Mouse (Mus musculus): ENCODE measurements around the gene Olfr1193. TPM values are rescaled to one million over a fixed set of nuclear protein-coding genes. Genes with fewer than 3 reads are reported as not detected.

Olfr1193 gene
- not detected for polyA plus RNA-seq (2014; fragmentation: Illumina TruSeq; extraction: RNeasy Lipid Tissue Mini Kit (QIAGEN cat#74804); ENCODE audit: low replicate concordance)

DNA sequence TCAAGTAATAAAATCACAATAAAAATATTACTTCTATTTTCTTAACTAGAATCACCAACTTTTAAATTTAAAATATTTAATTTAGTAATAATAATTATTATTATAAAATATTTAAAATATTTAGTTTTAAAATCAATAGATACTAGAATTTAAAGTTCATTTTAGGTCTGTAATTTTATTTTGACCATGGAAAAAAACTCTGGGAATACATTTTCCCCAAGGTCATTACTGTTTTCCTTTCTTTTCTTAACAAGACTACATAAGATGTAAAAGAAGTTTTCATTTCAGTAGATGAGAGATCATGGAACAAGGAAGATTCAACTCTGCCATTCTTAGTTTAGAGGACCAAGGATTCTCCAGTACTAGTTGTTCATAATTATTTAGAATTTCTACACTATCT, at the start of gene Olfr1193:
Gene Olfr1193, plus strand, starts transcription at position 301 of the 400 bp plus-strand sequence.

DNA sequence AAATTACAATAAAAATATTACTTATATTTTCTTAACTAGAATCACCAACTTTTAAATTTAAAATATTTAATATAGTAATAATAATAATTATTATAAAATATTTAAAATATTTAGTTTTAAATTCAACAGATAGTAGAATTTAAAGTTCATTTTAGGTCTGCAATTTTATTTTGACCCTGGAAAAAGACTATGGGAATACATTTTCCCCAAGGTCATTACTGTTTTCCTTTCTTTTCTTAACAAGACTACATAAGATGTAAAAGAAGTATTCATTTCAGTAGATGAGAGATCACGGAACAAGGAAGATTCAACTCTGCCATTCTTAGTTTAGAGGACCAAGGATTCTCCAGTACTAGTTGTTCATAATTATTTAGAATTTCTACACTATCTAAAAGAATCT, 35.2 kb upstream of the Olfr1193 start, which contains the start of gene Olfr1191-ps1:
Gene Olfr1191-ps1, plus strand, starts transcription at position 301 of the 400 bp plus-strand sequence.

DNA sequence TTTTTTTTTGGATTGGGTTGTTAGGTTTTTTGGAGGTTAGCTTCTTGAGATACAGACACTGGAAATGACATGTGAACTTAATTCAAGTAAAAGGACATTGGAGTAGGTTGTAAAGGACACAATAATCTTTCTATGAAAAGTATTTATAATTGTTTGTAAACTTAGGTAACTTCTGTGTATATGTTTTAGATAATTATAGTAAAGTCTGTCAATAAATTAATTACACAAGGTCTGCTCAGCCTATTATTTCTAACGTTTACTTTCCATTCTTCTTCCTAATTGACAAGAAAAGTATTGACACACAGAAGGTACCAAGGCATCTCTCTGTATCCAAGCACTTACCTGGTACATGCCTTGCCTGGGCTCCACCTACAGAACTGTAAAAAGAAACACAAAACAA, 27.2 kb upstream of the Olfr1193 start, which contains the start of gene Olfr1192-ps1:
Gene Olfr1192-ps1, plus strand, starts transcription at position 301 of the 400 bp plus-strand sequence.

DNA sequence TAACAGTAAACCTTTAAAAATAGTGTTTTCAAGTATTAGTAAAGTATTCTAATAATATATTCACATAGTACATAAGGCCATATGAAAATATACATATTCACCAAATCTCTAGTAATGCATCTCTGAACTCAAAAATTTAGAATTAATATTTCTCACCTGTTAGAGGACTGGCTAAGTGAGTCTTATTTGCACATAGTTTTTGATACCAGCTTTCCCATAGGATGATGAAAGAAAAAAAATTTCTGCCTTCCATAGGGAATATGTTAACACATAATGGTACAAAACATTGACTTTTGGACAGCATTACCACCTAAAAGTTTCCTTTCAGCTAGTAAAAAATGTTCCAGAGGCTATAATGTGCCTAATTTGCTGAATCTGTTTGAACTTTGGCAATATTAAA, 13.7 kb downstream of the Olfr1193 start, which contains the start of gene Olfr1195:
Gene Olfr1195, minus strand, starts transcription at position 101 of the 400 bp plus-strand sequence.

DNA sequence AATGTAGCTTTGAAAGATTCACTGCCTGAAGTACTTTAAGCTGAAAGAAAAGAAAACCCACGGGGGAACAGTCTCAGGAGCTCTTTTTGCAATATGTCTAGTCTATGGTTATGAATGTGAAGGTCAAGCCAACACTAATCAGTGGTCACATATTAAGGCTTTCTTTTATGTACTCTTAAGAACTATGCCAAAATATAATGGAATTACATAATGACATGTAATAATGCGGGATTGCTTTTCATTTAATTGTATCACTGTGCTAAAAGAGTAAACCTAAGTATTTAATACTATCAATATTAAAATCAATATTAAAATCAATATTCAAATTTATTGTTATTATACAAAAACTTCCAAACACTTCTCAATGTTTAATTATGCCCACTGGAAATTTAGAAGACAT, 29.1 kb downstream of the Olfr1193 start, which contains the start of gene Olfr1196:
Gene Olfr1196, minus strand, starts transcription at position 101 of the 400 bp plus-strand sequence.

Other genes starting within 250 kb of the Olfr1193 start
- not detected for gene Olfr1181, start 249.5 kb upstream of the Olfr1193 start, polyA plus RNA-seq (2014; fragmentation: Illumina TruSeq; extraction: RNeasy Lipid Tissue Mini Kit (QIAGEN cat#74804); ENCODE audit: low replicate concordance)
- gene Gm13757, start 226.5 kb upstream of the Olfr1193 start, polyA plus RNA-seq (2014; fragmentation: Illumina TruSeq; extraction: RNeasy Lipid Tissue Mini Kit (QIAGEN cat#74804); ENCODE audit: low replicate concordance): not detected
- not detected for gene Olfr1183, start 220.8 kb upstream of the Olfr1193 start, polyA plus RNA-seq (2014; fragmentation: Illumina TruSeq; extraction: RNeasy Lipid Tissue Mini Kit (QIAGEN cat#74804); ENCODE audit: low replicate concordance)
- not detected for gene Olfr1184, start 192.0 kb upstream of the Olfr1193 start, polyA plus RNA-seq (2014; fragmentation: Illumina TruSeq; extraction: RNeasy Lipid Tissue Mini Kit (QIAGEN cat#74804); ENCODE audit: low replicate concordance)
- not detected for gene Olfr1185-ps1, start 182.3 kb upstream of the Olfr1193 start, polyA plus RNA-seq (2014; fragmentation: Illumina TruSeq; extraction: RNeasy Lipid Tissue Mini Kit (QIAGEN cat#74804); ENCODE audit: low replicate concordance)
- not detected for gene Olfr1186, start 157.1 kb upstream of the Olfr1193 start, polyA plus RNA-seq (2014; fragmentation: Illumina TruSeq; extraction: RNeasy Lipid Tissue Mini Kit (QIAGEN cat#74804); ENCODE audit: low replicate concordance)
- gene Olfr1188, start 118.7 kb upstream of the Olfr1193 start, polyA plus RNA-seq (2014; fragmentation: Illumina TruSeq; extraction: RNeasy Lipid Tissue Mini Kit (QIAGEN cat#74804); ENCODE audit: low replicate concordance): not detected
- not detected for gene Olfr1189, start 89.2 kb upstream of the Olfr1193 start, polyA plus RNA-seq (2014; fragmentation: Illumina TruSeq; extraction: RNeasy Lipid Tissue Mini Kit (QIAGEN cat#74804); ENCODE audit: low replicate concordance)
- gene Olfr1191-ps1, start 35.1 kb upstream of the Olfr1193 start, polyA plus RNA-seq (2014; fragmentation: Illumina TruSeq; extraction: RNeasy Lipid Tissue Mini Kit (QIAGEN cat#74804); ENCODE audit: low replicate concordance): not detected
- not detected for gene Olfr1192-ps1, start 27.1 kb upstream of the Olfr1193 start, polyA plus RNA-seq (2014; fragmentation: Illumina TruSeq; extraction: RNeasy Lipid Tissue Mini Kit (QIAGEN cat#74804); ENCODE audit: low replicate concordance)
- not detected for gene Olfr1195, start 13.6 kb downstream of the Olfr1193 start, polyA plus RNA-seq (2014; fragmentation: Illumina TruSeq; extraction: RNeasy Lipid Tissue Mini Kit (QIAGEN cat#74804); ENCODE audit: low replicate concordance)
- not detected for gene Olfr1196, start 29.0 kb downstream of the Olfr1193 start, polyA plus RNA-seq (2014; fragmentation: Illumina TruSeq; extraction: RNeasy Lipid Tissue Mini Kit (QIAGEN cat#74804); ENCODE audit: low replicate concordance)
- not detected for gene Olfr1197, start 56.7 kb downstream of the Olfr1193 start, polyA plus RNA-seq (2014; fragmentation: Illumina TruSeq; extraction: RNeasy Lipid Tissue Mini Kit (QIAGEN cat#74804); ENCODE audit: low replicate concordance)
- gene Olfr1198, start 75.7 kb downstream of the Olfr1193 start, polyA plus RNA-seq (2014; fragmentation: Illumina TruSeq; extraction: RNeasy Lipid Tissue Mini Kit (QIAGEN cat#74804); ENCODE audit: low replicate concordance): not detected
- gene Olfr1199, start 84.8 kb downstream of the Olfr1193 start, polyA plus RNA-seq (2014; fragmentation: Illumina TruSeq; extraction: RNeasy Lipid Tissue Mini Kit (QIAGEN cat#74804); ENCODE audit: low replicate concordance): not detected
- not detected for gene Olfr1200, start 94.9 kb downstream of the Olfr1193 start, polyA plus RNA-seq (2014; fragmentation: Illumina TruSeq; extraction: RNeasy Lipid Tissue Mini Kit (QIAGEN cat#74804); ENCODE audit: low replicate concordance)
- not detected for gene Olfr1201, start 117.4 kb downstream of the Olfr1193 start, polyA plus RNA-seq (2014; fragmentation: Illumina TruSeq; extraction: RNeasy Lipid Tissue Mini Kit (QIAGEN cat#74804); ENCODE audit: low replicate concordance)
- not detected for gene Olfr1202, start 138.9 kb downstream of the Olfr1193 start, polyA plus RNA-seq (2014; fragmentation: Illumina TruSeq; extraction: RNeasy Lipid Tissue Mini Kit (QIAGEN cat#74804); ENCODE audit: low replicate concordance)
- not detected for gene Olfr1205, start 154.1 kb downstream of the Olfr1193 start, polyA plus RNA-seq (2014; fragmentation: Illumina TruSeq; extraction: RNeasy Lipid Tissue Mini Kit (QIAGEN cat#74804); ENCODE audit: low replicate concordance)
- gene Olfr1204, start 173.7 kb downstream of the Olfr1193 start, polyA plus RNA-seq (2014; fragmentation: Illumina TruSeq; extraction: RNeasy Lipid Tissue Mini Kit (QIAGEN cat#74804); ENCODE audit: low replicate concordance): not detected
- not detected for gene Olfr1206, start 187.6 kb downstream of the Olfr1193 start, polyA plus RNA-seq (2014; fragmentation: Illumina TruSeq; extraction: RNeasy Lipid Tissue Mini Kit (QIAGEN cat#74804); ENCODE audit: low replicate concordance)
- gene Olfr1208, start 226.7 kb downstream of the Olfr1193 start, polyA plus RNA-seq (2014; fragmentation: Illumina TruSeq; extraction: RNeasy Lipid Tissue Mini Kit (QIAGEN cat#74804); ENCODE audit: low replicate concordance): not detected
- gene Olfr1209, start 239.5 kb downstream of the Olfr1193 start, polyA plus RNA-seq (2014; fragmentation: Illumina TruSeq; extraction: RNeasy Lipid Tissue Mini Kit (QIAGEN cat#74804); ENCODE audit: low replicate concordance): not detected